Mouse (Mus musculus) ES-CJ7 (cell line): ENCODE measurements at regions not wholly inside any gene's neighbourhood (a gene's known extent, or its start where the extent isn't known, plus 50 kb on each side); places are given as distances from the start of the nearest gene placed in this dataset.

Experiments
- DNase-seq: peaks from one replicate; pipeline ENCODE4 v3.0.0; 2011; ENCODE audit warnings: low read depth, low spot score

- DNase-seq = no peak
Observed at GRCm38 (mm10) chr15:52570256-52570655, 1314.5 kb upstream of the Gm7489 start.

GRCm38 (mm10) chr15:52577614-52578013, 1307.1 kb upstream of the Gm7489 start:
- DNase-seq = no peak

DNA sequence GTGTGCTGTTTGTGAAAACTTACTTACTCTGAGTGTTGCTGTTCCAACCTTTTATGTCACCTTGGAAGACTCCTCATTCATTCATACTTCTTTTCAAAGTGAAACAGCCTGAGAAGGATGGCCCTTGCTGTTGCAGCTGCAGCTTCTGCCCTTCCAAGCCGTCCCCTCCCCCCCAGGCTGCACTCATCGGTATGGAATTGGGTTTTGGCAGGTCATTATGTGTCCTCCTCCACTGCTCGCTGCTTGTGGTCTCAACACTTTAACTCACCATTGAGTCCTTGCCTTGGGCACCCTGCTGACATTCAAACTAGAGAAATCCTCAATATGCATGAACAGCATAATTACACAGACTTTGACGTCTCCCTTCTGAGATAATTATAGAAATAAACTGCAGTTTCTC, 1295.3 kb upstream of the Gm7489 start:
- no peak for DNase-seq

GRCm38 (mm10) chr15:52599511-52599910, 1285.2 kb upstream of the Gm7489 start:
- DNase-seq = no peak

DNA sequence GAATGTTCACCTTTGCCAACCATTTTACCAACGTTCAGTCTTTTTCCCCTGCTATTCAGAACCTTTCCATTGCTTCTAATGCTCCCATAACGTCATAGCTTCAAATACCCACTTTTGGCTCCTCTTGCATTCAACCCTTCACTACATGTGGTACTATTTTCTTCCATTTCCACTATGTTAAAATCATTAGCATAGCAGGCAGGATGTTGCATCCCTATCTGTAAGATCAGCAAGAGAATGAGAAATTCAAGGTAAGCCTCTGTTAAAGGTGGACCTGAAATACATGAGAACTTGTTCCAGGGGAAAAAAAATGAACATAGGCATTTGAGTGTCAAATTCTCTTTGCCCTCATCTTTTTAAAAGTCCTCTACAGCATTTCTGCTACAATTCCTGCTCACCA, 1284.7 kb upstream of the Gm7489 start:
- DNase-seq = no peak

- DNase-seq = no peak
Observed at GRCm38 (mm10) chr15:52639790-52640189, 1244.9 kb upstream of the Gm7489 start.

DNA sequence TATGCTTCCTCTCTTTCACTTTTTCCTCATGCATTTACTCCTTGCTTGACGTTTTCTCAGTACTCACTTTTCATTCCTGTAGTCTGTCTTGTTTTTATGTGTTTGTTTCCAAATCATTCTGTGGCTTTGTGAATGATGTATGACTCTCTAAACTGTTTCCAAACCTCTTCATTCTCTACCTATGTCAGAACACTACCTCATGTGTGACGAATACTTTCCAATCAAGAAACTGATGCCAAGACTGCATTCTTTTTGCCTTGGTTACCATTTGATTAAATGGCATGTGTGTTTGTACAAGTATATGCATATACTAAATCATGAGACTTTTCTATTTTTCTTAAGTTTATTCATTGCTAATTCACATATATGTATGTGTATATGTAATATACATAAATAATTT, 1238.7 kb upstream of the Gm7489 start:
- DNase-seq = no peak

DNA sequence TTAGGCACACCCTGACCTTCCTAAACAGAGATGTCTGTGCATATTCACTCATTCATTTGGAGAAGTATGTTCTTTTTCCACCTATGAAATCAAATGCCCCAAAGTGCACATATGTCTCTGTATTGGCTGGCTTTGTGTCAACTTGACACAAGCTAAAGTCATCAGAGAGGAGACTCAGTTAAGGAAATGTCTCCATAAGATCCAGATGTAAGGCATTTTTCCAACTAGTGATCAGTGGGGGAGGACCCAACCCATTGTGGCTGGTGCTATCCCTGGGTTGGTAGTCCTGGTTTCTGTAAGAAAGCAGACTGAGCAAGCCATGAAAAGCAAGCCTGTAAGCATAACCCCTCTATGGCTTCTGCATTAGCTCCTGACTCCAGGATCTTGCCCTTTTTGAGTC, 1226.8 kb upstream of the Gm7489 start:
- DNase-seq = no peak
